Mouse (Mus musculus): Measurements from ENCODE around the gene Gm136.
A peak's percentile ranks its signal among the peaks of the same experiment; 100 is the strongest.

Gm136 gene

GRCm38 (mm10) chr4:34715062-34715461, 41.0 kb downstream of the Gm136 start:
- no peak for ATAC-seq (ENCODE audit: low TSS enrichment)

GRCm38 (mm10) chr4:34708127-34708526, 47.9 kb downstream of the Gm136 start:
- ATAC-seq (ENCODE audit: low TSS enrichment), result peak; percentile 98

GRCm38 (mm10) chr4:34707248-34707647, 48.8 kb downstream of the Gm136 start:
- no peak for ATAC-seq (ENCODE audit: low TSS enrichment)

- ATAC-seq (ENCODE audit: low TSS enrichment), result no peak
Observed at GRCm38 (mm10) chr4:34703029-34703428, 53.0 kb downstream of the Gm136 start.

GRCm38 (mm10) chr4:34702231-34702630, 53.8 kb downstream of the Gm136 start:
- no peak for ATAC-seq (ENCODE audit: low TSS enrichment)

- ATAC-seq (ENCODE audit: low TSS enrichment), result peak; percentile 55; the same call in 1 of the 2 replicates
Observed at GRCm38 (mm10) chr4:34701528-34701927, 54.5 kb downstream of the Gm136 start.

All from frontal cortex, adult (tissue).